Mouse (Mus musculus) c-Kit-negative CD71-positive TER-119-positive erythroid progenitor cells, embryonic 14.5 days (primary cell): ENCODE data around the gene Rgs7.

Experiments
- DNase-seq: peaks from one replicate; pipeline ENCODE4 v3.0.0-alpha.2; 2013; ENCODE audit warnings: low read depth, low spot score

Gene Rgs7

GRCm38 (mm10) chr1:175491861-175492682 lies at the start of gene Rgs7:
Gene Rgs7, minus strand, starts transcription at chr1:175492500.
- no peak for DNase-seq

GRCm38 (mm10) chr1:175540700-175541099 lies 48.4 kb upstream of the Rgs7 start:
- no peak for DNase-seq

GRCm38 (mm10) chr1:175537321-175537720 lies 45.0 kb upstream of the Rgs7 start:
- no peak for DNase-seq

- no peak for DNase-seq
These were observed 37.6 kb upstream of the Rgs7 start for GRCm38 (mm10) chr1:175529858-175530257.

- no peak for DNase-seq
These were observed 32.5 kb upstream of the Rgs7 start for GRCm38 (mm10) chr1:175524626-175525294.

- no peak for DNase-seq
These were observed 31.3 kb upstream of the Rgs7 start for GRCm38 (mm10) chr1:175523572-175523971.

- DNase-seq = no peak
These were observed 22.2 kb upstream of the Rgs7 start for GRCm38 (mm10) chr1:175514543-175514942.

- no peak for DNase-seq
These were observed 19.9 kb upstream of the Rgs7 start for GRCm38 (mm10) chr1:175512173-175512572.

- no peak for DNase-seq
These were observed 17.7 kb upstream of the Rgs7 start for GRCm38 (mm10) chr1:175509989-175510388.

- no peak for DNase-seq
These were observed 363 bp upstream of the Rgs7 start for GRCm38 (mm10) chr1:175492683-175493043.

GRCm38 (mm10) chr1:175491511-175491860 lies 814 bp downstream of the Rgs7 start:
- no peak for DNase-seq

GRCm38 (mm10) chr1:175485109-175485508 lies 7.2 kb downstream of the Rgs7 start:
- no peak for DNase-seq

- DNase-seq = no peak
These were observed 19.2 kb downstream of the Rgs7 start for GRCm38 (mm10) chr1:175473060-175473459.

GRCm38 (mm10) chr1:175469087-175469788 lies 23.1 kb downstream of the Rgs7 start:
- no peak for DNase-seq

- DNase-seq = no peak
These were observed 27.7 kb downstream of the Rgs7 start for GRCm38 (mm10) chr1:175464566-175464965.

GRCm38 (mm10) chr1:175462351-175462750 lies 29.9 kb downstream of the Rgs7 start:
- DNase-seq = no peak

GRCm38 (mm10) chr1:175454041-175454636 lies 38.2 kb downstream of the Rgs7 start:
- no peak for DNase-seq

GRCm38 (mm10) chr1:175448017-175448416 lies 44.3 kb downstream of the Rgs7 start:
- DNase-seq = no peak

GRCm38 (mm10) chr1:175442939-175443338 lies 49.4 kb downstream of the Rgs7 start:
- DNase-seq = no peak

- DNase-seq = no peak
These were observed 50.3 kb downstream of the Rgs7 start for GRCm38 (mm10) chr1:175442025-175442424.

GRCm38 (mm10) chr1:175433622-175434204 lies 58.6 kb downstream of the Rgs7 start:
- no peak for DNase-seq

GRCm38 (mm10) chr1:175433128-175433527 lies 59.2 kb downstream of the Rgs7 start:
- DNase-seq = no peak
